Mouse (Mus musculus) adrenal gland, postnatal 14 days (tissue): ENCODE measurements around the gene Cldn20. TPM values are rescaled to one million over a fixed set of nuclear protein-coding genes. Genes with fewer than 3 reads are reported as not detected.

Experiments used
- DNase-seq: peaks from one replicate; pipeline ENCODE4 v3.0.0; 2021; ENCODE audit warnings: mixed read lengths
- long read RNA-seq, 2 experiments: library from polyadenylated mRNA; stranded (forward); transcript quantifications; one replicate each; pipeline ENCODE4 v2.0.0; 2021
- total RNA-seq: library from RNA; stranded (reverse); gene quantifications from 2 replicates; pipeline ENCODE4 v1.2.3, GENCODE M21; 2021

Cldn20 gene
- total RNA-seq, result not detected in 2 replicates
- long read RNA-seq, experiment 1, result 0 reads
- long read RNA-seq, experiment 2, result 0 reads

GRCm38 (mm10) chr17:3532254-3532653 is at the start of gene Cldn20:
Gene Cldn20, plus strand, starts transcription at chr17:3532554.
- DNase-seq, result no peak

- DNase-seq, result no peak
Observed at GRCm38 (mm10) chr17:3483091-3483490, 49.3 kb upstream of the Cldn20 start.

GRCm38 (mm10) chr17:3485851-3486250 is 46.5 kb upstream of the Cldn20 start:
- peak; percentile 84 for DNase-seq

- DNase-seq, result no peak
Observed at GRCm38 (mm10) chr17:3487211-3487610, 45.1 kb upstream of the Cldn20 start.

GRCm38 (mm10) chr17:3487721-3488601 is 44.4 kb upstream of the Cldn20 start:
- peak; percentile 18 for DNase-seq

DNA sequence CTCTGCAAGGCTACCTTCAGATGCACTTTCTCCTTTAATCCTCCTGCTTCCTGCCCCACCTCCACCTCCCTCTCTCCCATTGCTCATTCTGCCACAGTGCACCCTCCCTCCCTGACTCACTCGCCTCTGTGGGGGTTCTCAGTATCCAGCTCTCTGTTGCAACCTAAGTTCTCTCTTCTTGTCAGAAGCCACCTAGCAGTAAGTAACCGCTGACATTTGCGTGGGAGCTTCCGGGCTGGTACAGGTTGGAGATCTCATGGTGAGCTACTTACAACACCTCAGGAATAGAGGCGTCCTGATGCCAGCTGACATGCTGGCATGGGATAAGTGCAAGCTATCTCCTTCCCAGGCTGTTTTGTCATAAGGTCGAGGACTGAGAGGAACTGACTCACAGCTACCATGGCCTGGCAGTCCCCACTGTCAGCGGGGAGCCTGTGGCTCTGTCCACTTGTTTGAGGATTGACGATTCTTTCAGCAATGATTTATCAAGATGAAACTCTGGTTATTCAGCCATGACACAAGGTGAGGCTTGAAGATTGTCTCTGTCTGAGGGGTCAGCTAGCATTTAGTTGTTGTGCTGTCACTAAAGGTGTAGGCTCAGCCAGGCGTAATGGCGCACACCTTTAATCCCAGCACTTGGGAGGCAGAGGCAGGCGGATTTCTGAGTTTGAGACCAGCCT is 42.0 kb upstream of the Cldn20 start:
- peak; percentile 73 for DNase-seq

- DNase-seq, result peak; percentile 24
Observed at GRCm38 (mm10) chr17:3491065-3491464, 41.3 kb upstream of the Cldn20 start.

DNA sequence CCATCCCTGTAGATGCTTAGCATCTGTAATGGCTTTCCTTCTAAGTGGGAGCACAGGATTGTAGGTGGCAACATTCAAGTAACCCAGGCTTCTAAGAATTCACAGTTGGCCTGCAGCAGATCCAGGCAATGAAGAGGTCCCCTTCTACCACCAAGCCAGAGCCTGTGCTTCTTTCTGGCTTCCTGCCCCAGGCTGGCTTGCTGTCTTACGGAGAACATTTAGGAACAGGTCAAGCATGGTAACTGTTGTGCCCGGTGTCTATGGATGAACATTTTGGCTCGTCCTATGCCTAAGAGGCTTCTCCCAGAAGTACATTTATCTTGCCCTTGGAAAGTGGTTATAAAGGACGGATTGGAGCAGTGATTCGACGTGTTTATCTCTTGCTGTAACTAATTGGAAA is 40.7 kb upstream of the Cldn20 start:
- no peak for DNase-seq

DNA sequence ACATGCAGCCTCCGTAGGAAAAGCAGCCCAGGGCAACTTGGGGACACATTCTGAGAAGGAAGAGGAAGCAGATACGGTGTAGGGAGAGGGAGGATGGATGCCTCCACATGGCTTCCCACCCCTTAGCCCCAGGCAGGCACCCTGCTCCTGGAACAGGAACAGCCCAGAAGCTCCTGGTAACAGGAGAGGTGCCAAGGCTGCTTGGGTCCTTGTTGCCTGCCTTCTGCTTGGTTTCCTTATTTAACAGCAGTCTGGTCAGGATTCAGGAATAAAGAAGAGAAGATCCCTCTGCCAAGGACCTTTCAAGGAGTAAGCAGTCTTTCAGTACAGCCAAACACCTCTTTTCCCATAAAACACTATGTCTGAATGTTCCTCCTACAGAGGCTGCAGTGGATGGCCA is 36.8 kb upstream of the Cldn20 start:
- no peak for DNase-seq

DNA sequence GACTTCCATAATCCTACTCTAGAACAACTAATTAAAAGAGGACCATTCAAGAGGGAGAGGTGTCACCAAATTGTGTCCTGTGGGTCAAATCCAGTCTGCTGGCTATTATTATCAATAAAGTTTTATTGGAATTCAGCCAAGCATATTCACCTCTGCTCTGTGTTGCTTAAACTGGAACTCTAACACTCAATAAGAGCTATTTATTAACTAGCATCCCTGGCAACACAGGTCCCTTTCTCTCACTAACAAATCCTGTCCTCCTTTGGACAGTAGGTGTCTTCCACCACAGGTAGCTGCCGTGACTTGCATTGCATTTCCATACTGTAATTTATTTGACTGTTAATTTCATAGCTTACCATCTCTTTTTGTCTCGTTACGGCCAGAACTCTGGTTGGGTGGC is 36.3 kb upstream of the Cldn20 start:
- DNase-seq, result no peak

DNA sequence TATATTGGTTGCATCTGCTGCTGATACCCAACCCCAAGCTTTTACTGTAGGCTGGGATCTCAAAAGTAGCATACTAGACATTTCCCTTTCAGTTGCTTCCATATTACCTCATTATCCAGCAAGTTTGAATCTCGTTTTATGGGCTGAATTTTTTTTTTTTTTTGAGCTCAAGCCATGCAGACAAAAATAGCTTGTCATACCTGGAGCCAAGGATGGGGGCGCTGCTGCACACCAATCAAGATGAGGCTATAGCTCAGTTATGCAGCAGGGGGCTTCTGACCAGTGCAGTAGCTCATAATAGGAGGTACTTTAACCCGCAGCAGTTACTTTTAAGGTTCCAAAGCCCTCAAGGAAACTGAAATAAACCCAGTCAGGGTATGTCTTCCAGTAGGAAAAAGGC is 34.3 kb upstream of the Cldn20 start:
- peak; percentile 66 for DNase-seq

DNA sequence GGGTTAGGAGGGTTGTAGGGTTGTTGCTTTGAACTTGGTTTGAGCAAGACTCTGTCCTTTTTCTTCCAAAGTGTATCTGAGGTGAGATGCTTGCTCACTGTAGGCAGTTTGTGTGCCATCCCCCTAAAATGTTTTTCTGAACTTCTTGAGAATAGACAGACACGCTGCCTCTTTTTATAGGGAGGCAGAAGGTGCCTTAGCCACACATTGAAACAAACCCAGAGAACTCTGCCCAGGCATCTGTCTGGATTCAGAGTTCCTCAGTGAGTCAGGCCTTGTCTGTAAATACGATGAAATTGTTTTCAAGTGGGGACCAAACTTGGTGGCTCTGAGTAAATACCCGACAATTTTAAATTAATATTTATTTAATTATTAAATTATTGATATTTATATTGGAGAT is 33.8 kb upstream of the Cldn20 start:
- DNase-seq, result no peak

GRCm38 (mm10) chr17:3499468-3499867 is 32.9 kb upstream of the Cldn20 start:
- no peak for DNase-seq

DNA sequence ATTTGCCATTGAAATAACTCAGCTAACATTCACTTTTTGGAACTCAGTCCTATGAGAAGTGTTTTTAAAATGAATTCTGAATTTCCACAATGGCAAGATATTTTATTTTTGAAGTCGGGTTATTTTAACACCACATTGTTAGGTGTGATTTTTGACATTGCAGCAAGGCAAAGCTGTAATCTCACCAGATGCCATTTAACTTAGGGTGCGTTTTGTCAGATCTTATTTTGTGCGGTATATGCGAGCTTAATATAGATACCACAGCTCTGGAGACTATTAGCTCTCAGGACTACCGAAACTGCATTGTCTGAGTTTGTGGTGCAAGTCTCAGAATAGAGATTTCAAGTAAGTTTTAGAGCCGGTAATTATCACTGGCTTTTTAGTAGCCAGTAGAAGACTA is 32.3 kb upstream of the Cldn20 start:
- DNase-seq, result no peak

GRCm38 (mm10) chr17:3500936-3501335 is 31.4 kb upstream of the Cldn20 start:
- DNase-seq, result no peak

- DNase-seq, result no peak
Observed at GRCm38 (mm10) chr17:3505711-3506110, 26.6 kb upstream of the Cldn20 start.

DNA sequence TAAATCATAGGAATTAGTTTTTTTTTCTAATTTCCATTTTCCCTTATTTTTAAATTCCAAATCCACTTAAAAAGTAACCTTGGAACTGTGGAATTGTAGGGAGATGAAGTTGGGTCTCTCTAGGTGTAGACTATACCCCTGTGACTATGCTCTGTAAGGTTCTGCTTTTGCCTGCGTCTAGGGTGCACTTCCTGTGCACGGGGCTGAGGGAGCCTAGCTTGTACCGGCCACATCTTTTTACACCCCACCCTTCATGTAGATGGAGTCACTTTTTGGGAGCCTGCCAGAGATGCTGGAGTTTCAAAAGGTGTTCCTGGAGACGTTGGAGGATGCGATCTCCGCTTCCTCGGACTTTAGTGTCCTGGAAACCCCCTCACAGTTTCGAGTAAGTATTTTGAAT is 25.8 kb upstream of the Cldn20 start:
- DNase-seq, result no peak

DNA sequence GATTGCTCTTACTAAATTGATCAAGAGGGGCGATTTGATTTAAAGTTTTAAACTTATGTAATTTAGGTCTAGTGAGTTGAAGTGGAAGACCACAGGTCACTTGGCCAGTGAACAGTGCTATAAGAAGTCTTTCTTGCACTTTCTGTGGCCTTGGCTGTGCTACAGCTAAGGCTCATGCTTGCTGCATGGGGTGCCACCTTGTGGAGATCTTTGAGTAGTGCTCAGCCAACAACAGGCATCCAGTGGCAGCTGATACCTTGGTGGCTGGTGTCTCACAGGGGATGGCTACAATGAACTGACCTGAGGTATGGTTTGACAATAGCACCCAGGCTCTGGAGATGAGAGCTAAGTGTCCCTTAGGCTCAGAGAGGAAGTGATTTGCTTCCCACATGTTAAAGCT is 22.5 kb upstream of the Cldn20 start:
- DNase-seq, result peak; percentile 79

DNA sequence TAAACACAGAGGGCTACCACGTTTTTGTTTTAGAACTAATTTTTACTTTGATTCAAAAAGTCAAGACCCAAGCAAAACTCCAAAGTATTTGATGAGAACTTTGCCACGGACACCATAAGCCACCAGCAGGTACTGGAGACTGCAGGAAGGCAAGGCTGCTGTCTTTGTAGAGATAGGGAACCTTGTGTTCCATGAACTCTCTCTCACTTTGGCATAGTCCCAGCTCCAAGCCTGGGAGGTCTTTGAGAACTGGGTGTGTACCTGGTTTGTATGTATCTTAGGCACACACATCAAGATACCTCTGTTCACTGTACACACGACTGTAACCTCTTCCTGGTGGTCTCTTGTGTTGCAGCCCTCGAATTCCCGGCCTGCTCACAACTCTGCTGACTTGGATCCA is 18.0 kb upstream of the Cldn20 start:
- no peak for DNase-seq

- DNase-seq, result no peak
Observed at GRCm38 (mm10) chr17:3515851-3516250, 16.5 kb upstream of the Cldn20 start.

- no peak for DNase-seq
Observed at GRCm38 (mm10) chr17:3516406-3516805, 15.9 kb upstream of the Cldn20 start.

GRCm38 (mm10) chr17:3520344-3520743 is 12.0 kb upstream of the Cldn20 start:
- DNase-seq, result no peak

DNA sequence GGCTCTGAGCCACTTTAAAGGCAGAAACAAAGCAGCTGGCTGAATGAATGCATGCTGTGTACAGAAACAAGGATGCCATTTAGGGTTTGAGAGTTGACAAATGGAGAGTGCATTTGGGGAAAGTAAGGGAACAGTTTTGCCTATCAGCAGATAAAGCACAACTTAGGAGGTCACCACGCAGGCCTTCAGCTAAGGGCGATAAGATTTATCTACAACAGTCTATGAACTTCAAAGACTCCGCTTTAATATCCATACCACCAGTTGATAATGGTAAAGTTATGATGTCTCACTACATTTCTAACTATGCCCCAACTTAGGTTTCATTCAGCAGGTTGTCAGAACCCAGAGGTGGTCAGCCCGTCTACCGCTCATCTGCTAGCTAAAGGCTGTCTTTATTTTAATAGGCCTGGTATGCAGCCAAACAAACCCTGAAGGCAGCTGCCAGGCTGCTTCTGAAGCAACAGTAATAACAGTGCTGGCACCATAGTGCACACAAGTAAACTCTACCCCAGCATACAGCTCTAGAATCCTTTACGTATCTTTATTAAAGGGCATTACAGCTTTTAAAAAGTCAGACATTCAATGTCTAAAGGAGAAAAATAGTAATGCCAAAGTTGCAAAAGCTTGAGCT is 4.4 kb upstream of the Cldn20 start:
- DNase-seq, result no peak
